Mouse (Mus musculus): Measurements from ENCODE around the gene Abtb2. TPM values are rescaled to one million over a fixed set of nuclear protein-coding genes. Genes with fewer than 3 reads are reported as not detected.

Abtb2 gene
- total and polyA plus RNA-seq, 3 experiments = 0.12 to 0.13 TPM; not detected in 1

DNA sequence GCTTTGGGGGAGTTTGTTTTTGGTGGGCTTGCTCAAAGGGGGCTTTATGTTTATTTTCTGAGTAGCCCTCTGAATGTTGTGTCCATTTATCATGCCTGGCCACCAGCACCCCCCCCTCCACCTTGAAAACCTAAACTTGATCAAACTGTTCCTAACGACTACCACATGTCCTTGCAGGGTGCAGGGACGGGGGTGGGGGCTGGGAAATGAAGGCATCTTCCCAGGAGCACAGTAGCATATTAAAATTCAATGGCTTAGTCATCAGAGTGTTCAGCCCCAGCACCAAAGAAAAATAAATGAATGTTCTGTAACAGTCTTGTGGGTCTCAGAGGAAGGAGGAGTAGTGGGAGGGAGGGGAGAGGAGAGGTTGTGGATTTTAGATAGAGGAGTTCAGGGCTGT lies 73.6 kb downstream of the Abtb2 start:
- Histone ChIP-seq H3K79me2 (ENCODE audit: control insufficient read depth, insufficient read depth, low read length, poor library complexity) (no peaks in the 10 kb centered on the region), H3K27ac (ENCODE audit: control insufficient read depth, low read depth, low read length) (no peak overlapping the region), H3K4me1 (ENCODE audit: control insufficient read depth in 1 of 2, insufficient read depth in 2 of 2, low read length in 2 of 2) (no peaks in the 10 kb centered on the region), H3K9me3 (replicated peaks; ENCODE audit: insufficient read depth, low read length) (no peaks in the 10 kb centered on the region), H3K36me3 (ENCODE audit: control insufficient read depth in 1 of 2, insufficient read depth in 2 of 2, low read length in 2 of 2) (no peaks in the 10 kb centered on the region), H3K4me3 (ENCODE audit: control insufficient read depth in 1 of 2, insufficient read depth in 1 of 2, low read depth in 2 of 2, low read length in 2 of 2) (no peak overlapping the region), H3K9ac (ENCODE audit: control insufficient read depth, low read depth, low read length, poor library complexity, severe bottlenecking) (no peak overlapping the region), H3K27me3 (ENCODE audit: control insufficient read depth in 1 of 2, insufficient read depth in 2 of 2, low read length in 2 of 2) (peaks cover 4 to 13% of the 10 kb centered on the region in 2 experiments)
- no peak for DNase-seq (ENCODE audit: low read depth, low spot score)
- TF ChIP-seq CHD1 (IDR thresholded peaks at IDR 0.05; ENCODE audit: low read depth, low read length) (no peak), SIN3A (IDR thresholded peaks at IDR 0.05; ENCODE audit: low read length) (no peak), ETS1 (IDR thresholded peaks at IDR 0.05; ENCODE audit: low read depth, low read length) (no peak), ZMIZ1 (IDR thresholded peaks at IDR 0.05; ENCODE audit: low read depth, low read length) (no peak), CHD2 (IDR thresholded peaks at IDR 0.05; ENCODE audit: low read length) (no peak), POLR2AphosphoS5 (IDR thresholded peaks at IDR 0.05; ENCODE audit: borderline replicate concordance, low read depth, low read length) (no peak), USF1 (IDR thresholded peaks at IDR 0.05; ENCODE audit: low read depth, low read length) (no peak), MAZ (IDR thresholded peaks at IDR 0.05; ENCODE audit: low read depth, low read length) (no peak), E2F4 (IDR thresholded peaks at IDR 0.05; ENCODE audit: borderline replicate concordance, low read depth, low read length) (no peak), ZNF384 (IDR thresholded peaks at IDR 0.05; ENCODE audit: low read depth, low read length) (no peak), RCOR1 (IDR thresholded peaks at IDR 0.05; ENCODE audit: low read depth, low read length) (no peak), SMC3 (IDR thresholded peaks at IDR 0.05; ENCODE audit: low read depth, low read length) (no peak), MEF2A (IDR thresholded peaks at IDR 0.05; ENCODE audit: extremely low read depth, insufficient replicate concordance, low read depth, low read length, poor library complexity, severe bottlenecking) (no peak)

DNA sequence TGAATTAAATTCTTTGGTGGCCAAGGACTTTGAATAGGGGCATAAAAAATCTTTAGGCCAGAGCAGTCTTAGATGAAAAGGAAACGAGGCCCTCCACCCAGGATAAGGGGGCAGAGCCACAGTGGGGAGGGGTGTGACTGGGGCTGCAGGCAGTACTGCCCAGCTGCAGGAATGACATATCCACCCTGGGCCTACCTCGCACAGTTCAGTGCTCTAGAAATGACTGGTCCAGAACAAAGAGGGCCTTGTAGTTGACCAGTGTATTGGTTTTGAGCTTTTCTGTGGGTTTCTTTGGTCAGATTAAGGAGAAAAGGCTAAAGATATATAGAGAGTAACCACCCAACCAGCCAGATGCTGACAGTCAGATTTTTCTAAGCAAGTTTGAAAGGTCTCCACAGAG lies 74.8 kb downstream of the Abtb2 start:
- no peak overlapping the region for H3K4me3 ChIP-seq (ENCODE audit: control insufficient read depth in 1 of 2, insufficient read depth in 1 of 2, low read depth in 2 of 2, low read length in 2 of 2)
- H3K36me3 ChIP-seq (ENCODE audit: control insufficient read depth in 1 of 2, insufficient read depth in 2 of 2, low read length in 2 of 2) = no peaks in the 10 kb centered on the region
- H3K4me1 ChIP-seq (ENCODE audit: control insufficient read depth in 1 of 2, insufficient read depth in 2 of 2, low read length in 2 of 2) = no peaks in the 10 kb centered on the region
- peaks cover 11 to 12% of the 10 kb centered on the region in 2 experiments for H3K27me3 ChIP-seq (ENCODE audit: control insufficient read depth in 1 of 2, insufficient read depth in 2 of 2, low read length in 2 of 2)
- no peaks in the 10 kb centered on the region for H3K9me3 ChIP-seq (replicated peaks; ENCODE audit: insufficient read depth, low read length)
- TF ChIP-seq RCOR1 (IDR thresholded peaks at IDR 0.05; ENCODE audit: low read depth, low read length) (no peak), BHLHE40 (IDR thresholded peaks at IDR 0.05; ENCODE audit: borderline replicate concordance, low read depth, low read length) (no peak), TBP (IDR thresholded peaks at IDR 0.05; ENCODE audit: low read depth, low read length) (no peak), NELFE (IDR thresholded peaks at IDR 0.05; ENCODE audit: low read depth, low read length) (no peak), TCF12 (IDR thresholded peaks at IDR 0.05; ENCODE audit: low read depth, low read length) (no peak), POLR2AphosphoS5 (IDR thresholded peaks at IDR 0.05; ENCODE audit: borderline replicate concordance, low read depth, low read length) (no peak), CHD2 (IDR thresholded peaks at IDR 0.05; ENCODE audit: low read length) (no peak), MAZ (IDR thresholded peaks at IDR 0.05; ENCODE audit: low read depth, low read length) (no peak), MEF2A (IDR thresholded peaks at IDR 0.05; ENCODE audit: extremely low read depth, insufficient replicate concordance, low read depth, low read length, poor library complexity, severe bottlenecking) (no peak)
- H3K27ac ChIP-seq (ENCODE audit: control insufficient read depth, low read depth, low read length) = no peak overlapping the region
- no peak for DNase-seq (ENCODE audit: low read depth, low spot score)
- H3K9ac ChIP-seq (ENCODE audit: control insufficient read depth, low read depth, low read length, poor library complexity, severe bottlenecking) = no peak overlapping the region
- H3K79me2 ChIP-seq (ENCODE audit: control insufficient read depth, insufficient read depth, low read length, poor library complexity) = no peaks in the 10 kb centered on the region

Data from MEL (cell line).